Mouse (Mus musculus): Measurements from ENCODE around the gene Hdac9. TPM values are rescaled to one million over a fixed set of nuclear protein-coding genes. Genes with fewer than 3 reads are reported as not detected.

Hdac9 gene
- polyA plus RNA-seq, 1 experiment from 2014 or later, result 9.1 TPM

DNA sequence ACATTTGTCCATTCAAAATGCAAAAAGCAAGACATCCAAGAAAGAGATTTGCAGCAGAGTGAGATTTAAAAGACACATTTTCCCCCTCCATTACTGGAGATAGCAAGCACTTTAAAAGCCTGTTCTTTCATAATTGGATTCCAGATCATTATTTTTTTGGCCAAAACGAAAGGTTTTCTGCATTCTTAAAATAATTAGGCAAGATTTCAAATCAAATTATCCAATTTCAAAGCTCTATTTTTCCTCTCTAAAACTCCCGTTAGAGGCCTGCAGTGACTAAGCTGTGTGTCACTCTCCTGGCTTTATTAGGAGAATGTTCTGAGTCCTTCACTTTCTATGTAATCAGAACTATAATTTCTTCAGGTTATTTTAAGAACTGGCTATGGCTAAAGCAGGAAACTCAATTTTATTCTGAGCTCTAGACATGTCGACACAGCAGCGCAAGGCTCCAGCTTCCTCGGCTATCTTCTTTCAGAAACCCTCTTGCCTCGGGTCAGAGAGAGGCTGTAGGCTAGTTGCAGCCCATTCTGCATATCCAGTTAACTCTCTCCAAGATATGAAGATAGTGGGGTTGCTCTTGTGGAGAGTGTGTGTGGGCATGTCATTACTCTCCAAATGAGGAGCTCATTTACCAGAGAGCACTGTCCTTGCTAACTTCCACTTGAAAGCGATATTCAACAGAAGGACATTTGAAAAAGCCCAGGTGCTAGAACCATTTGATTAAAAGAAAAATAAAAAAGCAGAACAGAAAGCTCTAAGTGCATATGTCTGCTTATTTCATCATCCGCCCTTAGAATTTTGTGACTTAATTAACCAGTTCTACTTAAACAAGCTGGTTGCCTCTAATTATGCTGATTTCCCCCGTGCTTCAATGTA is 417.9 kb downstream of the Hdac9 start:
- WGBS, result 78% methylated on average over 9 of the region's 9 CpGs

DNA sequence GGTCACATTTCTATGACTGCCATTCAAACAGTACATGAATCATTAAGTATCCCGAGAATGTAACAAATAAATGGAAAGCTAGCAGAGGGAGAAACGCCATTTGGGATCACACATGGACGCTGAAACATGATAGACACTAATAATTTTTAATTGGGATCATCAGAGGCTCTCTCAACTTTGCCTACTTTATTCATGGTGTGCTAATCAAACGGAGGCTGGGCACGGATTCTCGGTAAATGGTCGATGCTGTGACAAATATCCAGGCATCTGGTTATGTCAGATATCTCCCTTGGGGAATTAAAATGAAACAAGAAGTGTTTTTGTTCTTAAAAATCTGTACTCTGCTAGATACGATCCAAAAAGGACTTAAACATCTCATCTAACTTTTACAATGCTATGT is 418.6 kb downstream of the Hdac9 start:
- H3K4me3 ChIP-seq, result no peak overlapping the region
- no peak overlapping the region for H3K9ac ChIP-seq
- no peaks in the 10 kb centered on the region for H3K9me3 ChIP-seq (replicated peaks)
- no peak for ATAC-seq (ENCODE audit: low FRiP score)
- H3K36me3 ChIP-seq, result no peaks in the 10 kb centered on the region
- no peak overlapping the region for H3K27ac ChIP-seq
- no peaks in the 10 kb centered on the region for H3K4me1 ChIP-seq
- 66% methylated on average over 8 of the region's 8 CpGs for WGBS
- H3K4me2 ChIP-seq (replicated peaks), result no peak overlapping the region
- H3K27me3 ChIP-seq, result no peaks in the 10 kb centered on the region

More for the DNA sequence above, 417.9 kb downstream of the Hdac9 start:
- Histone ChIP-seq H3K4me2 (replicated peaks) (no peak overlapping the region), H3K9me3 (replicated peaks) (no peaks in the 10 kb centered on the region), H3K9ac (no peak overlapping the region), H3K4me3 (no peak overlapping the region), H3K4me1 (no peaks in the 10 kb centered on the region), H3K27ac (no peak overlapping the region), H3K27me3 (no peaks in the 10 kb centered on the region), H3K36me3 (no peaks in the 10 kb centered on the region)
- no peak for ATAC-seq (ENCODE audit: low FRiP score)

DNA sequence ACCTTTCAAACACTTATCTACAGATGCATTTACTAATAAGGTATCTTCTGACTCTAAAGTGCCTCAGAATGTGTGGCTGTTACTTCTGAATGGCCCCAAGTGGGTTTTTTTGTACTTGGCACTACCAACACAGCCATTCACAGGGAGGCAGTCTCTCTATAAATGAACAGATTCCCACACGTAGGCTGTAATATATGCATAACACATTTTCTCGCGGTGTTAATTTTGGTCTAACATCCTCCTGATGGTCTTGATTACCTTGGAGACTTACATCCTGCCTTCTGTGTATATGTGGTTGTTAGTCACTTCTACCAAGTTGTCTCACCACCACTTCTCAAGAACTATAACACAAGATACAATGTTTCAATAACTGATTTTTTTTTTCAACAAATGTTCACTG is 419.2 kb downstream of the Hdac9 start:
- Histone ChIP-seq H3K4me2 (replicated peaks) (no peak overlapping the region), H3K4me1 (no peaks in the 10 kb centered on the region), H3K9me3 (replicated peaks) (no peaks in the 10 kb centered on the region), H3K9ac (no peak overlapping the region), H3K4me3 (no peak overlapping the region), H3K27ac (no peak overlapping the region), H3K36me3 (no peaks in the 10 kb centered on the region), H3K27me3 (no peaks in the 10 kb centered on the region)
- WGBS, result 79% methylated on average over 3 of the region's 3 CpGs
- ATAC-seq (ENCODE audit: low FRiP score), result no peak

DNA sequence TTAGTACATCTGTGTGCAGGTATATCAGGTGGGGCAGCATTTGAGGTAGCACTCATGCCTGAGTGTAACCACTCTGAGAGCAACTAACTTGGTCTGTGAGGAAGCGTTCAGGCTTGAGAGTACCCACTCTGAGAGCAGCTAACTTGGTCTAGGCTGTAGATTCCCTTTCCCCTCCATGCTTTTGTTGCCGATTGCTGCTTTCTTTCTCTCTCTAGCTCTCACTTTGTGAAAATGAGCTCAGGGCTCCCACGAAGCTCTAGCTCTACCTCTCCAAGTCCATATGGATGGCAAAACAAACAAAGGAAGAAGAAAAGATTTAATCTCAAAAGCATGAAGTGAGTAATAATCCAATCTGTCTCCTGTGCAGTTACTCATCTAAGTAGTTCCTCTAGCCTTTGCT is 421.0 kb downstream of the Hdac9 start:
- Histone ChIP-seq H3K27me3 (no peaks in the 10 kb centered on the region), H3K27ac (no peak overlapping the region)
- 59% methylated on average over 3 of the region's 3 CpGs for WGBS

DNA sequence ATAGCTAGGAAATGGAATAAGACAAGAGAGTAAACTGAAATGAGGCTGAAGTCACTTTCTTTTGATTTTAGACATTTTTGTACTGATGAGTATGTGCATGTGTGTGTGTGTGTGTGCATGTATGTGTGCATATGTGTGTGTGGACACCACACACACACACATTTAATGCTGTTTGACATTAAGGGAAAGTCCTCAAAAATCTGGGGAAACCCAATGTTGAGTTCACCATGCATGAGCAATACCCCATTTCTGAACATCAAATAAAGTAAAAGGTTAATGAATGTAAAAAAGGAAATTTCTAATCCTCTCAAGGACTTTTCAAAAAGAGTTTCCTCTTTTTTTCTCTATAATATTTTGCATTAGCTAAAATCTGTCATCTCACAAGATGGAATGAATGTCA is 427.3 kb downstream of the Hdac9 start:
- Histone ChIP-seq H3K36me3 (no peaks in the 10 kb centered on the region), H3K4me1 (no peaks in the 10 kb centered on the region), H3K9ac (no peak overlapping the region), H3K27ac (no peak overlapping the region), H3K9me3 (replicated peaks) (no peaks in the 10 kb centered on the region), H3K27me3 (no peaks in the 10 kb centered on the region), H3K4me3 (no peak overlapping the region), H3K4me2 (replicated peaks) (no peak overlapping the region)
- no peak for ATAC-seq (ENCODE audit: low FRiP score)

More for the DNA sequence above, 421.0 kb downstream of the Hdac9 start:
- Histone ChIP-seq H3K4me1 (no peaks in the 10 kb centered on the region), H3K36me3 (no peaks in the 10 kb centered on the region), H3K4me2 (replicated peaks) (no peak overlapping the region), H3K4me3 (no peak overlapping the region), H3K9me3 (replicated peaks) (no peaks in the 10 kb centered on the region), H3K9ac (no peak overlapping the region)
- no peak for ATAC-seq (ENCODE audit: low FRiP score)

DNA sequence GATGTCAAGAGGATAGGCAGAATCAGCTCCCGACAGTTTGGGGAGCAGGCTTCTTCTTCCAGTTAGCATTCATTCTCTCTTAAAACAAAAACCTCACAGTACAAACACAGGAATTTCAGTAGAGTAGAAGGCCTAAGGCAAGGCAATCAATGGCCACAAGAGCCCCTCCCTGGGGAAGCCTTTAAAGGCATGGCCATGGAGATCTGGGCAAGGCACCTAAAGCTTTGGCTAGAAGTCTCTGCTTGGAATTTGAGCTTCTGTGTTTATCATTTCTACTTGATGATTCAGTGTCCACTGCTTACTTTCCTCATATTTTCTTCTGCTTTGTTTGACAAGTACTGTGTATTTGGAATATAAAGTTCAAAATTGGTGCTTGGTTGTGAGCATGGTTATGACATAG is 429.2 kb downstream of the Hdac9 start:
- Histone ChIP-seq H3K4me1 (no peaks in the 10 kb centered on the region), H3K36me3 (no peaks in the 10 kb centered on the region), H3K4me2 (replicated peaks) (no peak overlapping the region), H3K27ac (no peak overlapping the region), H3K27me3 (no peaks in the 10 kb centered on the region), H3K4me3 (no peak overlapping the region), H3K9me3 (replicated peaks) (no peaks in the 10 kb centered on the region), H3K9ac (no peak overlapping the region)
- no peak for ATAC-seq (ENCODE audit: low FRiP score)
- 91% methylated on average over 1 of the region's 1 CpGs for WGBS

DNA sequence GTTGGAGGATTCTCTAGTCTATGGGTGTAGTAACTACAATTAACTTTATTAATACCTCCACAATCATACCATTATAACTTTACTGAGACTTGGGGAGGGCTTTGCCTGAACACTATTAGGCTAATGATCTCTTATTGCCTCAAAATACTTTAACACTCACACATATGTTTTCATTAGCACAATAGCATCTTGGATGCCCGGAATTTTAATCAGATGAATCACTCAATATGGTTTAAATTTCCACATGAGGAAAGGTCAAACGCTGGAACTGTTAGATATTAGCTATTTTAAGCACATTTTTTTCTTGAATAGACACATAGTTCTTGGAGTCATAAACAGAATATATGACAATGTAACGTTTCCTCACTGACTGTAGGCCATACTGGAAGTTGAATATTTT is 429.9 kb downstream of the Hdac9 start:
- H3K36me3 ChIP-seq, result no peaks in the 10 kb centered on the region
- H3K27ac ChIP-seq, result no peak overlapping the region
- no peak overlapping the region for H3K4me3 ChIP-seq
- no peak overlapping the region for H3K9ac ChIP-seq
- no peaks in the 10 kb centered on the region for H3K4me1 ChIP-seq
- WGBS, result 77% methylated on average over 3 of the region's 3 CpGs
- no peak for ATAC-seq (ENCODE audit: low FRiP score)
- no peak overlapping the region for H3K4me2 ChIP-seq (replicated peaks)
- H3K27me3 ChIP-seq, result no peaks in the 10 kb centered on the region
- H3K9me3 ChIP-seq (replicated peaks), result no peaks in the 10 kb centered on the region

DNA sequence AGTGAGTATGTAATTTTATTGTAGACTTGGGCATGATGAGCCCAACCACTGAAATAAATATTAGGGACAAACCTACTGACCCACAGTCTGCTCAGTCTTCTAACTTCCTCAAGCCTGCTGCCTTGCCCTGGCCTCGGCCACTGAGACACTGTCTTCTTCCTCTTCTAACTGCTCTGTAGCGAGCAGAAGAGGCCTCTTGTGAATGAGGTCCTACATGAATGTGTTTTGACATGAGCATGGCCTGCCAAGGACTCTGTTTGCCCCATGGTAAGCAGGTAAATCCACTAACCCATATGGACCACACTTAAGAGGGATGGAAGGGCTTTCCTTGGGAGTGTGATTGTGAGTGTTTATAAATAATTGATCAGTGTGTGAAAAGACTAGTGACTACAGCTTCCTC is 430.9 kb downstream of the Hdac9 start:
- no peaks in the 10 kb centered on the region for H3K36me3 ChIP-seq
- no peak overlapping the region for H3K4me3 ChIP-seq
- H3K27ac ChIP-seq, result no peak overlapping the region
- H3K4me2 ChIP-seq (replicated peaks), result no peak overlapping the region
- no peaks in the 10 kb centered on the region for H3K27me3 ChIP-seq
- 87% methylated on average over 2 of the region's 2 CpGs for WGBS
- no peak for ATAC-seq (ENCODE audit: low FRiP score)
- no peaks in the 10 kb centered on the region for H3K4me1 ChIP-seq
- no peaks in the 10 kb centered on the region for H3K9me3 ChIP-seq (replicated peaks)
- no peak overlapping the region for H3K9ac ChIP-seq

DNA sequence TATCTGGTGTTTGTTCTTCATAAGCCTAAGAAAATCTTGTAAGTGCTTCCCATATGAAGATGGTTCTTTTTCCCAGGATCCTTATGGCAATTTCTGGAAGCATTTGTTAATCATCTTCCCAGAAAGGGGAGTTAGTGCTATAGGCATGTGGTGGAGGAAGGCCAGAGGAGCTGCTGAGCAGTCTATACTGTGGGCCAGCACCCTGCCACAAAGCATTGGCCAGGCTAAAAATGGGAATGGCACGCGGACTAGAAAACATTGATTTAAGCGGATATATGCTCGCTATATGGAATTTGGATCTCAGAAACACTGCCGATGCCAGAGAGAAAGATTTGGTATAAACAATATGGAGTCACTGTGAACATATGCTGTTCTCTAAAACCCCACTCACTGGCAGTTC is 435.2 kb downstream of the Hdac9 start:
- Histone ChIP-seq H3K27ac (no peak overlapping the region), H3K4me3 (no peak overlapping the region), H3K4me1 (no peaks in the 10 kb centered on the region), H3K36me3 (no peaks in the 10 kb centered on the region), H3K9ac (no peak overlapping the region), H3K27me3 (no peaks in the 10 kb centered on the region), H3K9me3 (replicated peaks) (no peaks in the 10 kb centered on the region), H3K4me2 (replicated peaks) (no peak overlapping the region)
- WGBS, result 97% methylated on average over 5 of the region's 5 CpGs
- ATAC-seq (ENCODE audit: low FRiP score), result no peak

DNA sequence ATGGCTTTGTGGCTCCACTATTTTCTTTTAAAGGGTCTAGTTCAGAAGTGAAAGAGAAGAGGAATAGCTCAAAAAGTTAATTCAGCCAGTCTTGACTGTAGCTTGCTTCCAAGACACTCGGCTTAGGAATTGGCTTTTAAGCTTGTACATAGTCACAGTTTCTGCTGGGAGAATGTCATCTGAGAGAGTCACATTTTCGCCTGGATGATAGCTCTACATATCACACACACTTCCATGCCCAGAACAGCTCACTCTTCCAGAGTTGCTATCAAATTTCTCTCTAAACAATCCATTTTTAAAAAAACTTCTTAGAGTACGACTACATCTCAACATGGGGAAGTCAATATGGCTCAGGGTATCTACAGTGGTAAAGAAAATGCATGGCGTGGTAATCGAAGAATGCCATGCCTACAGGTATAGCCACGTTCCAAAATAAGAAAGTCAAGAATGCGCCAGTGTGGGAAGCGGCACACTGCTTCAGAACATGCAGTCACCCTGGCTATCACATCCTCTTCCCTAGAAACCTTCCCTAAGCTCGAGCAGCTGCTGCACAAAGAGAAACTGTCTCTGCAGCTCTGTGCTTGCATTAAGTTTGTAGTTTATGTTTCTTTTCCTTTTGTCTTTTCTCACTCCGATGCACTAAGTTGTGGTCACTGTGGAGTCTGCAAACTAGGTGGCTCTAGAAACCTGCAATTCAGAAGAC is 443.8 kb downstream of the Hdac9 start:
- Histone ChIP-seq H3K9ac (no peak overlapping the region), H3K4me2 (replicated peaks) (no peak overlapping the region), H3K36me3 (no peaks in the 10 kb centered on the region), H3K9me3 (replicated peaks) (no peaks in the 10 kb centered on the region), H3K27me3 (no peaks in the 10 kb centered on the region), H3K4me3 (no peak overlapping the region), H3K4me1 (no peaks in the 10 kb centered on the region), H3K27ac (no peak overlapping the region)
- 86% methylated on average over 10 of the region's 10 CpGs for WGBS
- no peak for ATAC-seq (ENCODE audit: low FRiP score)

DNA sequence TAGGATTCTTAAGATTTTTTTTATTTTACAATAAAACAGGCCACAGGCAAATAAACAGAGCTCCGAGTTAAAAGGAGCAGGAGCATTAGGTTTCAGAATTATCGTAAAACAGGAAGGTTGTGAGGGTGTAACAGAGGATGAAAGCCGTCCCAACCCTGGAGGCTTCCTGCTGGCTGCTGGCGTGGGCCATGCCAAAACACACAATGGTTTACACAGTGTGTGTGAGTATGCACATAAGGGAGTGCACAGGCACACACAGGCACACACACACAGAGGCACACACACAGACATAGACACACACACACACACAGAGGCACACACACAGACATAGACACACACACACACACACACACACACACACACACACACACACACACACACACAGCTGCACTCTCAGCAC is 444.4 kb downstream of the Hdac9 start:
- no peak for ATAC-seq (ENCODE audit: low FRiP score)
- H3K4me1 ChIP-seq, result no peaks in the 10 kb centered on the region
- 69% methylated on average over 4 of the region's 4 CpGs for WGBS
- H3K27me3 ChIP-seq, result no peaks in the 10 kb centered on the region
- H3K27ac ChIP-seq, result no peak overlapping the region
- no peak overlapping the region for H3K4me3 ChIP-seq
- H3K4me2 ChIP-seq (replicated peaks), result no peak overlapping the region
- H3K9ac ChIP-seq, result no peak overlapping the region
- no peaks in the 10 kb centered on the region for H3K36me3 ChIP-seq
- H3K9me3 ChIP-seq (replicated peaks), result no peaks in the 10 kb centered on the region

DNA sequence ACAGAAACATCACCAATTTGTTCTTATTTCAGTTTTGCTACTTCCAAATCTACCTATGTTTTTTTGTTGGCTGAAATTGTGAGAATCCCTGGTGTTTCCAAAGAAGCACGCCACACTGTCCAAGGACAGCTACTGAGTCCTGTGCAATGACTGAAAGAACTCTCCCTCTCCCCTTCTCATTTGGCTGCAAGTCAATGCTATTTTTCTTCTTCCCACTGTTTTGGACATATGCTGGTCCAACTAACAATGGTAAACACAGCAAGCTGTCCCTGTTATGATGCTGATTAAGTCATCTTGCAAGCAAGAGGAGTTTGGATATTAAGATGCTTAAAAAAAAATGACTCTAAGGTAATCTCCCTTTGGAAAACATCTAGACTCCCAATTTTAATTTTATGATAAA is 455.2 kb downstream of the Hdac9 start:
- no peak overlapping the region for H3K27ac ChIP-seq

DNA sequence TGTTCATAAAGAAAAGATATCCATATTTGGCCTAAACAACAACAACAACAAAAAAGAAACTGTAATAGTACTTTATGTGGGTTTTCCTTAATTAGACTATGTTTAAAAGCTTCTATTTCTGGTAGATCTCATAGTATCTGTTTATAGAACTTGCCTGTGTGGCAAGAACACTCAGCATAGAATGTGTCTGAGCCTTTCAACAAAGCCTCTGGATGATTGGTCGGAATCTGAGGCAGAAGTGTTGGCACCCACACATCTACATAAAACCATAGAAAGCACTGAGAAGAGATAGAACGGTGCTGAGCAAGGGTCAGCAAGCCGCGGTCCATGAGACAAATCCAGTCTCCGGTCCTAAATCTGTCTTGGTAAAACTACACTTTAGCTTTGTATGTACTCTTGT is 464.3 kb downstream of the Hdac9 start:
- H3K4me1 ChIP-seq, result no peaks in the 10 kb centered on the region
- no peaks in the 10 kb centered on the region for H3K36me3 ChIP-seq
- H3K4me3 ChIP-seq, result no peak overlapping the region
- WGBS, result 90% methylated on average over 5 of the region's 5 CpGs
- H3K27ac ChIP-seq, result no peak overlapping the region
- H3K9ac ChIP-seq, result no peak overlapping the region
- H3K27me3 ChIP-seq, result no peaks in the 10 kb centered on the region
- H3K9me3 ChIP-seq (replicated peaks), result no peaks in the 10 kb centered on the region
- ATAC-seq (ENCODE audit: low FRiP score), result no peak
- H3K4me2 ChIP-seq (replicated peaks), result no peak overlapping the region

More for the DNA sequence above, 455.2 kb downstream of the Hdac9 start:
- H3K36me3 ChIP-seq, result no peaks in the 10 kb centered on the region
- 64% methylated on average over 1 of the region's 1 CpGs for WGBS
- no peak overlapping the region for H3K4me3 ChIP-seq
- no peaks in the 10 kb centered on the region for H3K4me1 ChIP-seq
- no peak overlapping the region for H3K4me2 ChIP-seq (replicated peaks)
- no peaks in the 10 kb centered on the region for H3K27me3 ChIP-seq
- H3K9me3 ChIP-seq (replicated peaks), result no peaks in the 10 kb centered on the region
- no peak overlapping the region for H3K9ac ChIP-seq
- no peak for ATAC-seq (ENCODE audit: low FRiP score)
